In the genomic region with DNA sequence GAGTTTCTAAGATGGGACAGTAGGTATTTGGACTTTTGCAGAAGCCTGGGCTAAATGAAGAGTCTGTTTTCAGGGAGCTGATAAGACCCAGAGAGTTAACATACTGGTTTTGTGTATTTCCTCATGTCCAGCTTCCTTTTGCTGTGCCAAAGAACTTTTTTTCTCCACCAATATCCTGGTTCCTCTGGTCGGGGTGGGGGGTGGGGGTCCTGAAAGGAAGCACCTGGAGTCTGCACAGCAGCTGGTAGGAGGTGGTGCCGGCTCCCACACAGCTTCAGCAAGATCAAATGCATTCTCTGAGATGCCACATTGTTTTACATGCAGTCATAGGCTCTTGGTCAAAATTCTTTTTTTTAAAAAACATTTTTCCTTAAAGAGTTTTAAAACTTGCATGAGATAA, we compare ENCODE assay signal across 14 mouse cellular contexts.
DNase-seq lines count a peak whose midpoint lies in the region; ATAC-seq lines count a peak whose summit lies in the region.
"Had no signal": no experiment of that assay in that cellular context is flagged by ENCODE, and none has a peak within 500 bp of the region (broad histone marks: within the 10 kb centered on the region; RNA-seq: fewer than 3 reads in every experiment).

No protein-coding gene starts in this region.

- H3K4me2 ChIP-seq in kidney, embryonic 14.5 days (replicated peaks; ENCODE audit: low read depth, low read length), result no peak overlapping the region
- H3K4me2 ChIP-seq: hindbrain, embryonic 12.5 days; midbrain, embryonic 12.5 days had no signal

- H3K4me1 ChIP-seq in kidney, embryonic 14.5 days (ENCODE audit: control insufficient read depth, insufficient read depth, low read length), result no peaks in the 10 kb centered on the region
- peaks cover 32% of the 10 kb centered on the region for H3K4me1 ChIP-seq in limb, embryonic 10.5 days

- peak overlapping the region; percentile 9; the same call in 1 of the 2 replicates for H3K27ac ChIP-seq in kidney, embryonic 14.5 days (ENCODE audit: low read depth, low read length)
- peak overlapping the region; percentile 76; the same call in 1 of the 2 replicates for H3K27ac ChIP-seq in limb, embryonic 10.5 days
- H3K27ac ChIP-seq: hindbrain, embryonic 12.5 days; midbrain, embryonic 12.5 days had no signal

- H3K36me3 ChIP-seq in kidney, embryonic 14.5 days (ENCODE audit: control insufficient read depth, insufficient read depth, low read length), result no peaks in the 10 kb centered on the region
- no peaks in the 10 kb centered on the region for H3K36me3 ChIP-seq in limb, embryonic 10.5 days
- H3K36me3 ChIP-seq: hindbrain, embryonic 12.5 days; midbrain, embryonic 12.5 days had no signal

- no peaks in the 10 kb centered on the region for H3K27me3 ChIP-seq in kidney, embryonic 14.5 days (ENCODE audit: control insufficient read depth, insufficient read depth, low read length)
- no peaks in the 10 kb centered on the region for H3K27me3 ChIP-seq in limb, embryonic 10.5 days (ENCODE audit: low read depth, poor library complexity, severe bottlenecking)
- H3K27me3 ChIP-seq: CH12.LX; hindbrain, embryonic 12.5 days; midbrain, embryonic 12.5 days had no signal

- no peak overlapping the region for H3K9ac ChIP-seq in kidney, embryonic 14.5 days (ENCODE audit: low read depth, low read length)
- H3K9ac ChIP-seq: hindbrain, embryonic 12.5 days; midbrain, embryonic 12.5 days had no signal

- DNase-seq in kidney, adult 8-10 months, result no peak
- peak; percentile 56 for DNase-seq in 416B (ENCODE audit: low read depth)
- DNase-seq in limb, embryonic 10.5 days (ENCODE audit: low spot score), result peak; percentile 62
- DNase-seq in urinary bladder, postnatal 14 days (ENCODE audit: low spot score), result no peak
- DNase-seq in gastrocnemius, postnatal 25 days, result no peak
- DNase-seq in c-Kit-positive CD71-positive TER-119-positive erythroid progenitor cells, embryonic 14.5 days (ENCODE audit: low spot score), result no peak
- DNase-seq: cerebellum, adult 18-20 months; right cerebral cortex, postnatal 14 days had no signal

- no peak overlapping the region for H3K4me3 ChIP-seq in kidney, embryonic 14.5 days (ENCODE audit: low read length)
- no peak overlapping the region for H3K4me3 ChIP-seq in limb, embryonic 10.5 days
- H3K4me3 ChIP-seq: hindbrain, embryonic 12.5 days; midbrain, embryonic 12.5 days had no signal

- 3% methylated on average over 2 of the region's 2 CpGs for WGBS in kidney, embryonic 14.5 days
- 10% methylated on average over 2 of the region's 2 CpGs for WGBS in limb, embryonic 10.5 days

- H3K9me3 ChIP-seq in kidney, embryonic 14.5 days (ENCODE audit: control insufficient read depth, low read length), result no peaks in the 10 kb centered on the region
- H3K9me3 ChIP-seq in limb, embryonic 10.5 days (replicated peaks), result no peaks in the 10 kb centered on the region
- H3K9me3 ChIP-seq: hindbrain, embryonic 12.5 days; midbrain, embryonic 12.5 days had no signal

- ATAC-seq in kidney, embryonic 14.5 days (ENCODE audit: low FRiP score, low TSS enrichment), result no peak
- ATAC-seq in common myeloid progenitor, adult 5-6 weeks (replicated peaks; ENCODE audit: low read depth, poor library complexity, severe bottlenecking), result peak; percentile 42; the same call in 1 of the 2 replicates
- ATAC-seq: activated CD4-positive, CD25-positive, alpha-beta regulatory T cell, adult 4 months had no signal

Comparison
In these comparisons a context has a peak if more than half of its experiments do, and no peak if none do; other contexts are left out.
1. DNase-seq: peak in 416B (single experiment) and limb, embryonic 10.5 days (single experiment); none in kidney, adult 8-10 months (0 of 2), urinary bladder, postnatal 14 days (single experiment), gastrocnemius, postnatal 25 days (single experiment) and c-Kit-positive CD71-positive TER-119-positive erythroid progenitor cells, embryonic 14.5 days (single experiment).